Mouse (Mus musculus): ENCODE results near the gene Hnrnpl.
A peak's percentile ranks its signal among the peaks of the same experiment; 100 is the strongest.

Gene Hnrnpl

DNA sequence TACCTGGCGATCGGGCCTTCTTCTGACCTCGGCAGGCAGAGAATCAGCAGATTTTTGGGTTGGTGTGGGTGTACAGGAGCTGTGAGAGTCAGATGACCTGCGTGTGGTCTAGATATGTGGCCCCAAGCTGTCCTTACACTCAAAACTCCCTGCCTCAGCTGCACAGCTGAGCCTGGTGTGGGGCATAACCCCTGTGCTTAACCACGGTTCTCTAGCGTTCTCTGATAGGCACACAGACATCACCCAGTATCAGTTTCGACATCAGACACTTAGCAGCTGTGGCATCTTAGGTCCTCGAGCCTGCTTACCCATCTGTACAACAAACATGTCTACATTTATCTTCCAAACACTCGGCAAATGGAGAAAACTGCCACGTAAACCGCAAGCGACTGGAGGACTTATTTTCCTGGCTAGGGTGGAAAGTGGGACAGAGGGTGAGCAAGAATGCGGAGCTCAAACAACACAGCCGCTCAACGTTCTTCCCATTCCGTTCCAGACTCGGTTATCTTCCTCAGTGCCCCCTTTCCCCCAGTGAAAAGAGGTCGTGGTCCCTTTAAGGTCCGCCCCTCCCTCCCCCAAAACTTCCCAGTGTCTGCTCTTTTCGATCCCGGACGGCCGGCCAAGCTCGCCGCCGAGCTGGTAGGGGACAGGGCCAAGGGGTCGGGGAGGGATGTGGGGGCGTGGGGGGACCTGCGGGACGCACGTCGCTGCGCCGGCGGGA is at the start of gene Hnrnpl:
Gene Hnrnpl (plus strand): TSS at position 321 of the 721 bp plus-strand sequence.
- DNase-seq (ENCODE audit: low read depth, low spot score) = peak; percentile 61

DNA sequence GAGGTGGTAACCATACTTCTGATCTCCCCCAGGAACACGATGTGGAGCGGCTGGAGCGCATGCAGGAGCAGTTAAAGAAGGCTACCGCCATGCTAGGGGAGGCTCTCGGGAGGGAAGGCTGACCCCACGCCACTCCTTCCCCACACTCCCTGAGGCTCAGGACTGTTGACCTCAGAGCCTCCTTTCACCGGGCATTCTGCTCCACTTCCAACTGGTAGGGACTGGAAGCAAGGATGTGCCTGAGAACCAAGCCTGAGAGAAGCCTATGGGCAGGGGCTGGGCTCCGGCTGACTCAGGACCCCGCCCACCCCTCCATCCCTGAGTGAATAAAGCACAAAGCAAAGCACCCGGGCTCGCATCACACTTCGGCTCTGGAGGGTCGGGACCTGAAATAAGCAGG is 49.7 kb upstream of the Hnrnpl start:
- no peak for DNase-seq (ENCODE audit: low read depth, low spot score)

DNA sequence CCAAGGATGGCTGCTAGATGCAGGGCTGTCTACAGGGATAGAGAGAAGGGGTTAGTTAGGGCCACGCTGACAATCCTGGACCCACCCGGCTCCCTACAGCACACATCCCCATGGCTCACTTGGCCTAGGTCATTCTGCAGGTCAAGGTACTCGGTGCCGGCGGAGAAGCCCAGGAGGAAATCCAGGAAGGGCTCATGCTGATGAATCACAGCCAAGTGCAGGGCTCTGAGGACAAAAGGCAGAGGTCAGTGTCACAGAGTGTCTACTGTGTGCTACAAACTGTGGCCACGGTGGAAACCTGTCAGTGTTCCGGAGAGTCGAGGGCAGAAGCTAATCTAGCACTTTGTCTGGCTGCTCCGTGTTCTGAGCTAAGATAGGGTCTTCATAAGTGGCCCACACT is 46.4 kb upstream of the Hnrnpl start:
- no peak for DNase-seq (ENCODE audit: low read depth, low spot score)

DNA sequence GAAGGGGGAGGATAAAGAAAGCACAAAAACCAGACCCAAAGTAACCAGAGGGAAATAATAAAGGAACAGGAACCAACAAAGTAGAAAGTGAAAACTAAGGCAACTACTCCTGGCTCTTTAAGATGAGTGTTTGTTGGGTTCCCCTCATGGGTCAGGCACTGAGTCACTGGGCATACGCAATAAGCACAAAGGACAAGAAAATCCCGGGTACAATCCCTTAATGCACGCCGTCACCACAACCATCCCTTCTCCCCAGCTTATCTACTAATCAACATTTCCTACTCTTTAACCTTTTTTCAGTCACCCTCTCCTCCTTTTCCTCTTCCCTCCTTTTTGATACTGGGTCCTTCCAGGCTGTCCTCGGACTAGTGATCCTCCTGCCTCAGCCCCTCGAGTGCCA is 43.1 kb upstream of the Hnrnpl start:
- DNase-seq (ENCODE audit: low read depth, low spot score) = peak; percentile 27

DNA sequence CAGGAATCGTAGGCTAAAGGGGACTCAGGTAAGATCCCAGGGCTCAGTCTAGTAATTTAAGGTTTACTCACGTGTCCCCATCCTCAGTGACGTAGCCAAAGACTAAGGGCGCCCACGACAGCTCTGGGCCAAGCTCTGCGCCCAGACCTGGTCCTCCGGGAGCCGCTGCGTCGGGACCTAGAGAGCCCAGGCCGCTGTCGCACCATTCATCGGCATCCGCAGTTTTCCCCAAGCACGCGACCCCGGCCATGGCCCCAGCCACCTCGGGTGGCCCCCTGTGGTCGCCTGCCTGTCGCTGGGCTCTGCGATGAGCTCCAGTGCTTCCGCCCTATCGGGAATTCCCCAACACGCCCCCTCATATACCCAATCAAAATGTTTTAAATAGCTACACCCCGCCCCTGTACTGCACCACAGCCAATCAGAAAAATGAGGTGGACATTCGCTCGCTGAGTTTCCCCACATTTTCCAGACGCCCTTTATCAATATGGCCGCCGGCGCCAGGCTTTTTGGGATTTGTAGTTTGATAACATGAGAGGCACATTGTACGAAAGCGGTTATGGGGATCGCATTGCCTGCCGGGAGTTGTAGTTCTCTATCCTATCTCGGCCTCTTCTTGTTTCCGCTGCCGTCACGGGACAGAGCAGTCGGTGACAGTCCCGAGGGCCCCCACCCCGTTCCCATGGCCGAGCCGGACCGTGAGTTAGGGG is 42.0 kb upstream of the Hnrnpl start, which contains the start of gene Sirt2:
Gene Sirt2 (plus strand): TSS at position 563 of the 707 bp plus-strand sequence.
- peak; percentile 99 for DNase-seq (ENCODE audit: low read depth, low spot score)

DNA sequence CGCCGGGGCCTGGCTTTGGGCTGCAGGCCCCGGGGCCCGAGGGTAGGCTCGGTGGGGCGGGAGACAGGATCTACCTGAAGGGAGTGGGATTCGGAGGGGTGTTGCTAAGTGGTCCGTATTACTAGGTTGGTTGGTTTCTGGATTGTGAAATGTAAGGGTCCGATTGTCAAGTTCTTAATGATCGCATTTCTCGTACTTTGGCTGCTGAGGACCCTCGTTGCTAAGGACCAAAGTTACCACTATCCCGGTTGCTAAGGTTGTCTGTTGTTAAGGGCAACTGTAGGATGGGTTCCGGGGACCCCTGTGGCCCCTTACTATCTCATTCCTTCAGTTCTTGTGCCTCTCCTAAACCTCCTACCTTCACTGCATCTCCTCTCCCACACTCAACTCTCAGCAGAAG is 41.4 kb upstream of the Hnrnpl start:
- peak; percentile 15 for DNase-seq (ENCODE audit: low read depth, low spot score)

DNA sequence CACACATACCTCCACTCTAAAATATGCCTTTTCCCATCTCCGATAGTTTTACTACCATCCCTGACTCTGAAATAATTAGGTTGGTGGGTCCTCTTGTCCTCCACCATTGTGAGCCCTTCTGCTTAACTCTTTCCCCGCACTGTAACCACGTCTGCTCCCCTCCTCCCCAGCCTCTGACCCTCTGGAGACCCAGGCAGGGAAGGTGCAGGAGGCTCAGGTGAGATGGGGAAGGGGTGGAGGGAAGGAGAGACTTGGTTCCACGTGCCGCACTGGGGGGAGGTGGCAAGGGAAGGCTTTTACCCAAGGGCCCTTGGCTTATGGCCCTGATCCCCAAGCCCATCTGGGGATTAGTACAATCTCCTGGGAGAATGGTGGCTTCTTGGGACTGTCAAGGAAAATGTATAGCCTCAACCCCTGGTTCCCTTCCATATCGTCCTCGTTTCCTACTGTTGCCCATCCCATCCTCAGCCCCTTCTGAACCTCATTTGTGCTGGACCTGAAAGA is 40.8 kb upstream of the Hnrnpl start, which contains the start of gene Nfkbib:
Gene Nfkbib (minus strand): TSS at position 51 of the 504 bp plus-strand sequence.
- DNase-seq (ENCODE audit: low read depth, low spot score) = no peak

DNA sequence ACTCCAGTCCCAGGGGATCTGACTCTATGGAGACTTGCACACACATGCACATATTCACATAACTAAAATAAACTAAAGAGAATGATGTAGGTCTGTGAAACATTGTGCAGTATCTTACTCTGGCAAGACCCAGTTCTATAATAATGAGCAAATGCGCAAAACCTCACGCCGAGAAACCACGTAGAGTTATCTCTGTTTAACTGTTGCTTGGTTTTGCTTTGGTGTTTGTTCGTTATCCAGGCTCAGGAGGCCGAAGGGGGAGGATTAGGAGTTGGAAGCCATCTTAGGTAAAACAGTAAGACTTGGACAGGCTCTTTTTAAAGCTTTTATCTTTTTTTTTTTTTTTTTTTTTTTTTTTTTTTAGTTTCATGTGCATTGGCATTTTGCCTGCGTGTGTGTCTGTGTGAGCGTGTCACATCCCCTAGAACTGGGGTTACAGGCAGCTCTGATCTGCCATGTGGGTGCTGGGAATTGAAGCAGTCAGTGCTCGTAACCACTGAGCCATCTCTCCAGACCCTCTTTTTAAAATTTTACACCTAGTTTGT is 38.9 kb upstream of the Hnrnpl start:
- DNase-seq (ENCODE audit: low read depth, low spot score) = no peak

DNA sequence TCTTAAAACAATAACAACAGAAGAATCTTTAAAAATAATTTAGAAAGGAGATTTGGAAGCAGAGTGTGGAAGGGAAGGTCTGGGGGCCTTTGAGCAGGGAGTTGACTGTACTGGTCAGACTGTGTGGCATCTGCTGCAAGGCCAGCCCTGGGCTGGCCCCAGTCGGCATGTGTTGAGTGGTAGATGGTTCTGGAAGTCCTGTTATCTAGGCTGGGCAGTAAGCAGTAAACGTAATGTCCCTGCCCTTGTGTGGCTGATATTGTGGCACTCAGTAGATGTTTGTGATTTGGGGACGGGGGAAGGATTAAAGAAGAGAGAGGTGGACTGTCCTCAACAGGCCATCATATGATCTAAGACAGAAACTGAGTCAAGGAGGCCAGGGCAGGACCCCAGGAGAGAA is 38.0 kb upstream of the Hnrnpl start:
- DNase-seq (ENCODE audit: low read depth, low spot score) = no peak

DNA sequence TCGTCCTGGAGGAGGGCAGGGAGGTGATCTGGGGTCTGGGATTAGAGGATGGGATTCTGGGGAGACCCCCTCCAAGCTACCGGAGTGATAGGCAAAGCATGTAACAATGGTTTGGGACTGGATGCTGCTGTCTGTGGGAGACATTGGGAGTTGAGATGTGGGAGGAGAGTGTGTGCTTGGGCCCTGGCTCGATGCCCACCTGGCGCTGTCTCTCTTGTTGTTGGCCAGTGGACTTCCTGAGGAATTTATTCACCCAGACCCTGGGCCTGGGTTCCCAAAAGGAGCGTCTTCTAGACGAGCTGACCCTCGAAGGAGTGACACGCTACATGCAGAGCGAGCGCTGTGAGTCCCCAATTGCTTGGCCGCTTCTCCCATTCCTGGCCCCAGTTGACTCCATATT is 36.5 kb upstream of the Hnrnpl start:
- DNase-seq (ENCODE audit: low read depth, low spot score) = no peak

DNA sequence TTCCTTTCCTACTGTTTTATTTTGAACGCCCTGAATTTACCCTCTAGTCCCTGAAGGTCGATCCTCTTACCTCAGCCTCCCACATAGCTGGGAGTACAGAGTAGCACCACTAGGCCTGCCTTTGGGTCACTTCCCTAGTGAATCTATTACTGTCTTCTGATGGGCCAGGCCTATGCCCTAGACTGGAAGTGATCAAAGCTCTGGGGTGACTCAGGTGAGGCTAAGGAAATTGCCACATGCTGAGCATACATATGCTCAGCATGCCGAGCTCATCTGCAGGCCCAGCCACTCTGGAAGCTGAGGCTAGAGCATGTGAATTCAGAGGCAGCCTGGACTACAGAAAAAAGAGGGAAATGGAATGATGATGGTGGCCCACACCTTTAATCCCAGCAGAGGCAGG is 35.2 kb upstream of the Hnrnpl start:
- DNase-seq (ENCODE audit: low read depth, low spot score) = no peak

DNA sequence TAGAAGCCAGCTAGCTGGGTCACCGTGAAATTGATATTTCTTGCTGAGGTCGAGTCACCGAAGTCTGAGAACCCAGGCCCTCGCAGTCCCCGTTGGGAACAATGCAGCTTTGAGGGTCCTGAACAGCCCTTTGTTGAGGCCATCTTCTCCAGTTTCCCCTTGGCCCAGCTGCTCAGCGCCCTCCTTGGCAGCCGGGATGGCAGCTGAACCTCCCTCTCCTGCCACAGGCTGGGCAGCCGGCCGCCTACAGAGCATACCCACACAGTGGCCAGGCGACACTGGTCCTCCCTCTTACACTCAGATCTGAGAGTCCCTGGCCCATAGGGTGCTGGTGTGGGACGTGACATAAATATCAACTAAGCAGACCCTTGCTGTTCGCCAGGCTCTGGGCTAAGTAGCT is 34.2 kb upstream of the Hnrnpl start:
- no peak for DNase-seq (ENCODE audit: low read depth, low spot score)

DNA sequence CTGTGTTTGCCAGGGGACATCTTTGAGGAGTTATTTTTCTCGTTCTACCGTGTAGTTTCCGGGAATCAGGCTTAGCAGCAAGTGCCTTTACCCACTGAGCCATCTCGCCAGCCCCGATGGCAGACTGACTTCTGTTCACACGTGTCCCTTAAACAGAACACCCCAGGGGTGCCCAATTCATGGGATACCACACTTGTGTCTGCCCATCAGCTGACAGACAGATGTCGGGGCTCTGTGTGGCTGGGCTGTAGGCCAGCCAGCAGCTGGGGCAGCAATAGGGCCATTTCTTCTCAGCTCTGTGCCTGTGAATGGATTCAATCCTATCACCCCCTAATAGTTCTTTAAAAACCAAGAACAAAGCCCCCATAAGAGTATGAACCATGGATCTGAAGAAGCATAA is 33.2 kb upstream of the Hnrnpl start:
- no peak for DNase-seq (ENCODE audit: low read depth, low spot score)

DNA sequence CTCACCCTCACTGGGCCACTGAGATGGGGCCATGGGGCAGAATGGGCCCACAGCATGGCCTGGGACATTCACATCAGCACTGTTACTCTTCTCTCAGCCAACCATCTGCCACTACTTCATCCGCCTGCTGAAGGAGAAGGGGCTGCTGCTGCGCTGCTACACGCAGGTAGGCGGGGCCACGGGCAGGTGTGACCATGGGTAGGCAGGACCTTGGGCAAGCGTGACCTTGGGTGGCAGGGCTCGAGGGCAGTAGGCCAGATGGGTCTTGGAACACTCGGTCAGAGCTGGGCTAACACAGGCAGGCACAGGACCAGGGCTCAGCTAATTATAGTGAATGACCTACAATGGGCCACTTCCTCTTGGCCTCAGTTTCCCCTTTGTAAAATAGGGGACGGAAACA is 29.5 kb upstream of the Hnrnpl start:
- no peak for DNase-seq (ENCODE audit: low read depth, low spot score)

DNA sequence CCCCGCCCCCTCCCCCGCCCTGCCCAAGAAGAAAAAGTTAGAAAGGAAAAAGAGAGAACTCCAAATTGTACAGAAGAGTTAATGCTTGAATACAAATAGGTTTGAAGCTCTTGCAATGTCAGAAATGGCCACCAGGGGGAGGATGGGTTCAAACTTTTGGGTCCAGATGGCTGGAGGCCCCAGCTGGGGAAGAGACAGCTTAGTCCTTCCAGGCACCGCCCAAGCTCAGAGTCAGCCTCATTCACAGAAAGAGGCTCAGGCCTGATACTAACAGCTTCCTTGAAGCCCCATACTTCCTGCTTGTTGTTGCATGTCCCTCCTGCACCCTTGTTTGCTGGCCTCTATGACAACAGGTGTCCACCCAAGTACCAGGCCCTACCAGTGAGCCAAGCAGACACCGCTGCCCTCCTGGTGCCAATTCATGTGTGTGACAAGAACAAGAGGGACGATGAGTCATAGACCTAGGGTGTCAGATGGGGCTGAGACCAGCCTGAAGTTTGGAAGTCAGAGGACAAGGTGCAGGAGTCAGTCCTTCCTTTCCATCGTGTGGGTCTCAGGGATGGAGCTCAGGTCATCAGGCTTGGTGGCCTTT is 28.2 kb upstream of the Hnrnpl start:
- peak; percentile 93 for DNase-seq (ENCODE audit: low read depth, low spot score)

DNA sequence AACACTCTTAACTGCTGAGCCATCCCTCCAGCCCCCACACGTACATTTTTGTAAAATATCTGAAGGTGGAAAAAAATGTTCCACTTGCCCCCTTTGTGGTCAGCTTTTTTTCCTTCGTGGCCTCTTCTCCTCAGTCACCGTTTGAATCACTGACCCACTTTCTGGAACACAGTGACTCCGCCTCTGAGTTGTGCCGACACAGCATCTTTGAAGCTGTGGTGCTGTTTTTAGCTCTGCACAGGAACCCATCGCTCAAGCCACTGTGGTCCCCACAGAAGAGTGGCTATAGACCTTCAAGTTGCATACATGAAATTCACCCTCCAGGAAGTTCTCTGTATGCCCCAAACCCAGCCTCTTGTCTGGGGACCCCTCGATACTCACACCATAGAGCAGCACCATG is 27.5 kb upstream of the Hnrnpl start:
- no peak for DNase-seq (ENCODE audit: low read depth, low spot score)

DNA sequence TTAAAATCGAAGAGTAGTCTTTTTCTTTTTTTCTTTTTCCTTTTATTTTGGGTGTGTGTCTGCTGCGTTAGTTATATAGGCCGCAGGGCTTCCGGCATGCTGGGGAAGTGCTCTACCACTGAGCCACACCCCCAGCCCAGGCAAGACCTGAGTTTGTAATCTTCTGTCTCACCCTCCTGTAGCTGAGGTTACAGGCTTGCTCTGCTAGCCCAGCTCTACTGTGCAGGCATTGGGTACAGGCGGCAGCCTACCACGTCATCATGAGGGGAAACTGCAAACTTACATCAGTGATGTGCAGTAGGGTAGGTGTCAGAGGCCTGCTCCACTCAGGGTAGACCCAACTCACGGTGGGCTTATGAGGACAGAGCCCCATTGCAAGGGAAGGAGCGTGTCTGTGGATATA is 27.1 kb upstream of the Hnrnpl start:
- DNase-seq (ENCODE audit: low read depth, low spot score) = no peak

DNA sequence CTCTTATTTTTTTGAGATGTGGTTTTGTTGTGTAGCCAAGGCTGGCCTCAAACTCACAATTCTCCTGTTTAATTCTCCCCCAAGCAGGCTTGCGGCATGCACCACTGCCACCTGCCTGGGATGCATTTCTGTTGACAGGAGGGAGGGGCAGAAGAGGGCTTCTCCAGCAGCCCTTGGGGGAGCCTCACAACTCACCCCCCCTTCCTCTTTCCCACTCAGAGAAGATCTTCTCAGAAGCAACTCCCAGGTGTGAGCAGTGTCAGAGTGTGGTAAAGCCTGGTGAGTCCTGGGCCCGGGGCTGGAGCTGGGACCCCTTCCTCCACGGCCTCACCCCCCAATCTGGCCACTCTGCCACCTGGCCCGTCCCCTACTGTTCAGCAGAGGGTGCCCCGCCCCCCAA is 23.2 kb upstream of the Hnrnpl start:
- no peak for DNase-seq (ENCODE audit: low read depth, low spot score)

DNA sequence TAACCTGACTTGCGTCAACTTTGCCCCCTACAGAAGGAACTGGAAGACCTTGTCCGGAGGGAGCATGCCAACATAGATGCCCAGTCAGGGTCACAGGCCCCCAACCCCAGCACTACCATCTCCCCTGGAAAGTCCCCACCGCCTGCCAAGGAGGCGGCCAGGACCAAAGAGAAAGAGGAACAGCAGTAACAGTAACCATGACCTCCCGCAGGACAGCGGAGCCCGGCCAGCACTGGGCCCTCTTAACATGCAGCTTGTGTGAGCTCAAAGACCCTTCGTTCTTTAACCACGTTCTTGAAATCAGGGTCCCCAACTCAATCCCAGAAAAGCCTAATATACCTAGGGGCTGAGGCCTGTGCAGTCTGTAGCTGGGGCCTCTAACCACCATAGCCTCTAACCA is 20.5 kb upstream of the Hnrnpl start:
- no peak for DNase-seq (ENCODE audit: low read depth, low spot score)

DNA sequence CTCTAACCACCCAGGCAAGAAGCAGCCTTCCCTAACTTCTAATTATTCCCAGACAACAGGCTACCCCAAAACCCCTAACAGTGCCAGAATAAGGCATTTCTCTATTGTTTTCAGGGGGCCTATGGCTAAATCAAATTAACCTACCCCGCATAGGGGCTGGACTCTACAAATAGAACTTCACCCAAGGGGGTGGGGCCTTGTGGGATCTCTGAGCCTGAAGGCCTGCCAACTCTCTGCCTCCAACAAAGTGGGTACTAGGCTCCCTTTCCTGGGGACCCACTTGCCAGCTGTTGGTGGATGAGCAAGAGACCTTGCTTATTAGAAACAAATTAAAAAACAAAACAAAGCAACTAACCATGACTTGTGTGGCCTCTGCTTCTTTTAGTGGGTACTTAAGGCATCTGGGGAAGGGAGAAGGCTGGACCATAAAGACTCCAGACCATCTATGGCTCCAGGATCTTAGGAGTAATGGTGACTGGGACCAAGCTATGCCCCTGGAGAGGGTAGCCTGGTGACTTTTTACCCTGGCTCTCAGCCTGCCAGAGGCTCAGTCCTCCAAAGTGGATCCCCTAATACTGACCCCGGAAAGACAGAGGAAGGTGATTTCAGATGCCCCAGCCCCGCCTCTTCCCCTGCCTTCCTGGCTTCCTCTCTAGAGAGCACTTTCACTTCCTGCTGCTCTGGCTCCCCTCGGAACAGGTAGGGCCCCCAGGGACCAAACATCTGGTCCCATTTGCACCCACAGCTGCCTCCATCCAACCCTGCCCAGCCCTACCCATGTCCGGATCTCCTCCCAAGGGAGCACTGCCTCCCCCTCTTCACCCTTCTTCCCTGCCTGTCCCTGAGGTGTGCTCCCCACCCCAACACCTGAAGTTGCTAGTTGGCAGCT is 19.8 kb upstream of the Hnrnpl start, which contains the start of gene Rinl:
Gene Rinl (plus strand): TSS at position 663 of the 889 bp plus-strand sequence.
- no peak for DNase-seq (ENCODE audit: low read depth, low spot score)

DNA sequence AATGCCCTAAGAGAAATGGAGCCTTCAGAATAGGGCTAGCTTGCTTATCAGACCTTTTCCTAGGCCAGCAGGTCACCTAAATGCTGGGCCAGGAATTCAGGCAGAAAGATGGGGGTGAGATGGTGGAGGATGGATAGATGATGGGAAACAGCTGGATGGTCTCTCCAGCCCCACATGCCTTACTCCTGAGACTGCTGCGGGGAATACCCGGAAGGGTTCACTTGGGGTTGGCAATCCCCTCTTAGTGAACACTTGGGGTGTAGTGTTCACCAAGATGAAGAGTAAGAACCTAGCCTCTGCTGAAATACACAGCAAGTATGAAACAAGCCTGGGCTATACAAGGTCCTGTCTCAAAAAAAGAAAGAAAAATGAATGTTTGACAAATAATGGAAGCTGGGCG is 19.1 kb upstream of the Hnrnpl start:
- DNase-seq (ENCODE audit: low read depth, low spot score) = no peak
